Mouse (Mus musculus): Measurements from ENCODE around the gene Galnt17. TPM values are rescaled to one million over a fixed set of nuclear protein-coding genes. Genes with fewer than 3 reads are reported as not detected.

Galnt17 gene
- polyA plus RNA-seq, 1 experiment: 0.08 TPM

DNA sequence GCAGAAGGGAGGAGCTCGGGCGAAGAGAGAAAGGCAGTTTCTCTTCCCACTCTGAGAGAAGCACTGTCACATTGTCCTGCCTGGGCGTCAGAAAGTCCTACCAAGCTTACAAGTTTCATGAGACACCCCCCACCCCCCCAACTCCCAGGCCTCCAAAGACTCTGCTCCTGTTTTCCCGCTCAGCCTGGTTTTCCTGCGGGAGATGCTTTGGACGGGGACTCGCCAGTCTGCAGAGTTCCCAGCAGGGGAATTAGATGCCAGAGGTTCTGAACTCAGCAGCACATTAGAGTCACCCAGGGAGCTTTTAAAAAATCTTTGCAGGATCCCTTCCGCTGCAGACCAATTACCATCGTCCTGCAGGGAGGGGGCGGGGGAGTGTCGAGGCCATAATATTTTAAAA, 456.1 kb downstream of the Galnt17 start:
- H3K36me3 ChIP-seq (ENCODE audit: control insufficient read depth, insufficient read depth): no peaks in the 10 kb centered on the region
- no peaks in the 10 kb centered on the region for H3K27me3 ChIP-seq (ENCODE audit: control insufficient read depth, insufficient read depth, insufficient read length)
- H3K79me2 ChIP-seq (ENCODE audit: control insufficient read depth, insufficient read depth): no peaks in the 10 kb centered on the region
- H3K4me2 ChIP-seq (ENCODE audit: low read depth): no peak overlapping the region
- no peak overlapping the region for H3ac ChIP-seq (ENCODE audit: control insufficient read depth, insufficient read length)
- no peak overlapping the region for H3K4me3 ChIP-seq
- TF ChIP-seq TCF12 (IDR thresholded peaks at IDR 0.05; ENCODE audit: insufficient read depth, poor library complexity, severe bottlenecking) (no peak), CEBPB (IDR thresholded peaks at IDR 0.05; ENCODE audit: insufficient read depth, poor library complexity, severe bottlenecking) (no peak), SRF (IDR thresholded peaks at IDR 0.05; ENCODE audit: control insufficient read depth, insufficient read length, low read depth) (no peak), MYOD1 (IDR thresholded peaks at IDR 0.05; ENCODE audit: control insufficient read depth in 1 of 3, insufficient read length in 2 of 3, low read depth in 2 of 3) (no peak), TCF3 (IDR thresholded peaks at IDR 0.05; ENCODE audit: insufficient read length, low read depth) (no peak)

DNA sequence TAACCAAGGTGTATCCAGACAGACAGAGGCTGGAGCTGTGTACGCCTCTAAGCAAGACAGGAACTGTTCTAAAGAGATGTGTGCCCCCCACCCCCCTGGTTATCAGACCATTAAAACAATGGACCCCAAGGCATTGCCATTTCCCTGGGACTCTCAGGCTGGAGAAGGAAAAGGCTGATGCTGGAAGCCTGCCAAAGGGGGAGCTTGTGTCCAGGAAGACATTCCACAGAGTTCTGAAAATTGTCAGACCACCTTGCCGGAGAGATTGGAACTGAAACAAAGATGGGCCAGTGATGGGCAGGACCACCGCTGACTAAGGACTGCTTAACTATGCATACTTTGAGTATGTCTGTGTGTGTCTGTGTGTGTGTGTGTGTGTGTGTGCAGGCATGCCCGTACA, 458.7 kb downstream of the Galnt17 start:
- Histone ChIP-seq H3K36me3 (ENCODE audit: control insufficient read depth, insufficient read depth) (no peaks in the 10 kb centered on the region), H3ac (ENCODE audit: control insufficient read depth, insufficient read length) (no peak overlapping the region), H3K4me3 (no peak overlapping the region), H3K4me2 (ENCODE audit: low read depth) (no peak overlapping the region), H3K27me3 (ENCODE audit: control insufficient read depth, insufficient read depth, insufficient read length) (no peaks in the 10 kb centered on the region), H3K79me2 (ENCODE audit: control insufficient read depth, insufficient read depth) (no peaks in the 10 kb centered on the region)
- TF ChIP-seq POLR2AphosphoS2 (IDR thresholded peaks at IDR 0.05; ENCODE audit: insufficient read length, low read depth) (no peak), MYOD1 (IDR thresholded peaks at IDR 0.05; ENCODE audit: control insufficient read depth in 1 of 3, insufficient read length in 2 of 3, low read depth in 2 of 3) (no peak), MAX (IDR thresholded peaks at IDR 0.05; ENCODE audit: low read depth) (no peak), E2F4 (IDR thresholded peaks at IDR 0.05; ENCODE audit: insufficient read depth) (no peak), REST (IDR thresholded peaks at IDR 0.05; ENCODE audit: insufficient read depth, insufficient read length) (no peak), TCF12 (IDR thresholded peaks at IDR 0.05; ENCODE audit: insufficient read depth, poor library complexity, severe bottlenecking) (no peak), SRF (IDR thresholded peaks at IDR 0.05; ENCODE audit: control insufficient read depth, insufficient read length, low read depth) (no peak), TCF3 (IDR thresholded peaks at IDR 0.05; ENCODE audit: insufficient read length, low read depth) (no peak), MYOG (IDR thresholded peaks at IDR 0.05; ENCODE audit: control insufficient read depth in 1 of 3, insufficient read depth in 1 of 3, insufficient read length in 2 of 3, low read depth in 2 of 3) (no peak), POLR2A (IDR thresholded peaks at IDR 0.05; ENCODE audit: insufficient read length, low read depth) (no peak), USF1 (IDR thresholded peaks at IDR 0.05; ENCODE audit: low read depth) (no peak), CEBPB (IDR thresholded peaks at IDR 0.05; ENCODE audit: insufficient read depth, poor library complexity, severe bottlenecking) (no peak)

DNA sequence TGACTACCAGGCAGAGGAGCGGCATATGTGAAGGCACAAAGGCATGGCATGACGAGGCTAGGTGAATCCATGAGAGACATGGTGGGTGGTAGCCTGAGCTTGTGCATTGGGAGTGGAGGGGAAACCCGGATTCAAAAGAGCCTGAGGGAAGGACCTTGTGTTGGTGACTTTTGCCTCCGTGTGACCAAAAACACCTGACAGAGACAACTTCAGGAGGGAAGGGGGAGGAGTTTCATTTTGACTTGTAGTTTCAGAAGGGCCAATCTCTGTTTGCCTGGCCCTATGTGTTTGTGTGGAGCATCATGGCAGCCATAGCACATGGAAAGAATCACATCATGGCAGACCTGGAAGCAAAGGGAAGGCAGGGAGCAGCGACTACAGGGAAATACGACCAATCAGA, 459.7 kb downstream of the Galnt17 start:
- H3K79me2 ChIP-seq (ENCODE audit: control insufficient read depth, insufficient read depth): no peaks in the 10 kb centered on the region
- TF ChIP-seq TCF3 (IDR thresholded peaks at IDR 0.05; ENCODE audit: insufficient read length, low read depth) (no peak), POLR2A (IDR thresholded peaks at IDR 0.05; ENCODE audit: insufficient read length, low read depth) (no peak), POLR2AphosphoS2 (IDR thresholded peaks at IDR 0.05; ENCODE audit: insufficient read length, low read depth) (no peak), MAX (IDR thresholded peaks at IDR 0.05; ENCODE audit: low read depth) (no peak), SRF (IDR thresholded peaks at IDR 0.05; ENCODE audit: control insufficient read depth, insufficient read length, low read depth) (no peak), E2F4 (IDR thresholded peaks at IDR 0.05; ENCODE audit: insufficient read depth) (no peak), TCF12 (IDR thresholded peaks at IDR 0.05; ENCODE audit: insufficient read depth, poor library complexity, severe bottlenecking) (no peak), CEBPB (IDR thresholded peaks at IDR 0.05; ENCODE audit: insufficient read depth, poor library complexity, severe bottlenecking) (no peak), MYOG (IDR thresholded peaks at IDR 0.05; ENCODE audit: control insufficient read depth in 1 of 3, insufficient read depth in 1 of 3, insufficient read length in 2 of 3, low read depth in 2 of 3) (no peak), MYOD1 (IDR thresholded peaks at IDR 0.05; ENCODE audit: control insufficient read depth in 1 of 3, insufficient read length in 2 of 3, low read depth in 2 of 3) (no peak), USF1 (IDR thresholded peaks at IDR 0.05; ENCODE audit: low read depth) (no peak), REST (IDR thresholded peaks at IDR 0.05; ENCODE audit: insufficient read depth, insufficient read length) (no peak)
- no peak overlapping the region for H3K4me3 ChIP-seq
- no peaks in the 10 kb centered on the region for H3K36me3 ChIP-seq (ENCODE audit: control insufficient read depth, insufficient read depth)
- no peak overlapping the region for H3ac ChIP-seq (ENCODE audit: control insufficient read depth, insufficient read length)
- H3K4me2 ChIP-seq (ENCODE audit: low read depth): no peak overlapping the region
- H3K27me3 ChIP-seq (ENCODE audit: control insufficient read depth, insufficient read depth, insufficient read length): no peaks in the 10 kb centered on the region

DNA sequence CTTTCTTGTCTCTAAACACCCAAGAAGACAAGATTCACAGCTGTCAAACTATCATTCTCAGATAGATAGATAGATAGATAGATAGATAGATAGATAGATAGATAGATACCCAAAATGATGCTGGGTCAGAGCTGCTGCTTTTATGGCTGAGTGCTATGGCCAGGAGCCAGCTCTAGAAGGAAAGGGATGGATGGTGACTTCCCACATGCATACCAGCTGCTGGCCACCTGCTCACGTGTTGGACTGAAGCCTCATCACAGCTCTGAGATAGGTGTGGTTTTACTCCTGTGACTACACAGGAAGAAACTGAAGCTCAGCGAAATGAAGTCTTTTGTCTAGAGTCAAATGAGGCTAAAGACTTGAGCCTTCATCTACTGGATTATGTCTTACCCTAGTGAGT, 482.5 kb downstream of the Galnt17 start:
- no peak overlapping the region for H3K4me3 ChIP-seq
- H3K79me2 ChIP-seq (ENCODE audit: control insufficient read depth, insufficient read depth): no peaks in the 10 kb centered on the region
- H3K4me2 ChIP-seq (ENCODE audit: low read depth): no peak overlapping the region
- TF ChIP-seq SRF (IDR thresholded peaks at IDR 0.05; ENCODE audit: control insufficient read depth, insufficient read length, low read depth) (no peak), POLR2A (IDR thresholded peaks at IDR 0.05; ENCODE audit: insufficient read length, low read depth) (no peak), MYOG (IDR thresholded peaks at IDR 0.05; ENCODE audit: control insufficient read depth in 1 of 3, insufficient read depth in 1 of 3, insufficient read length in 2 of 3, low read depth in 2 of 3) (no peak), E2F4 (IDR thresholded peaks at IDR 0.05; ENCODE audit: insufficient read depth) (no peak)
- no peaks in the 10 kb centered on the region for H3K36me3 ChIP-seq (ENCODE audit: control insufficient read depth, insufficient read depth)
- H3ac ChIP-seq (ENCODE audit: control insufficient read depth, insufficient read length): no peak overlapping the region
- no peaks in the 10 kb centered on the region for H3K27me3 ChIP-seq (ENCODE audit: control insufficient read depth, insufficient read depth, insufficient read length)

Data from myocyte (in vitro differentiated cells).